Mouse (Mus musculus) embryonic fibroblast, embryonic 13.5 days (primary cell): ENCODE data around the gene Col8a1.

ENCODE experiments used
- CTCF ChIP-seq: IDR thresholded peaks from 2 replicates; pipeline ENCODE4 v1.5.1; 2011; ENCODE audit warnings: mild to moderate bottlenecking, control low read depth, low read length, moderate library complexity, borderline replicate concordance; ENCODE audit not compliant: insufficient read depth
- POLR2A ChIP-seq: IDR thresholded peaks from 2 replicates; pipeline ENCODE4 v1.6.1; 2011; ENCODE audit warnings: low read depth, mild to moderate bottlenecking, control low read depth, low read length, moderate library complexity

- no peak for TF ChIP-seq CTCF
- TF ChIP-seq POLR2A, result no peak
These were observed 35.6 kb downstream of the Col8a1 start for GRCm38 (mm10) chr16:57718982-57719381.
